Mouse (Mus musculus) forebrain, embryonic 15.5 days (tissue): Measurements from ENCODE around the gene Tex9. TPM values are rescaled to one million over a fixed set of nuclear protein-coding genes. Genes with fewer than 3 reads are reported as not detected.
"Not testable (repeated sequence)": the region's sequence is repeated elsewhere in the genome, so short reads cannot be mapped to it uniquely, and the experiment has no call there.

Experiments
- ATAC-seq: fragments of 200-750 bp; cut with Nextera tagmentation; replicated peaks from 2 replicates; pipeline ENCODE4 v1.8.0; 2017; ENCODE audit warnings: mild to moderate bottlenecking, moderate TSS enrichment, moderate library complexity
- H3K27ac ChIP-seq: fragments of 300-500 bp; sonication (generic); replicated peaks from 2 replicates; pipeline ENCODE4 v1.5.1; 2015; ENCODE audit warnings: mild to moderate bottlenecking, inconsistent platforms
- H3K27me3 ChIP-seq: fragments of 300-500 bp; sonication (generic); 2 replicates; pipeline ENCODE4 v1.6.1; 2015; ENCODE audit warnings: inconsistent platforms
- H3K36me3 ChIP-seq: fragments of 300-500 bp; sonication (generic); 2 replicates; pipeline ENCODE4 v1.6.1; 2015; ENCODE audit warnings: mild to moderate bottlenecking, inconsistent platforms
- H3K4me1 ChIP-seq: fragments of 300-500 bp; sonication (generic); 2 replicates; pipeline ENCODE4 v1.6.1; 2015; ENCODE audit warnings: inconsistent platforms
- H3K4me2 ChIP-seq: fragments of 300-500 bp; sonication (generic); replicated peaks from 2 replicates; pipeline ENCODE4 v1.6.1; 2015; ENCODE audit warnings: mild to moderate bottlenecking, inconsistent platforms
- H3K4me3 ChIP-seq: fragments of 300-500 bp; sonication (generic); 2 replicates; pipeline ENCODE4 v1.5.1; 2015; ENCODE audit warnings: mild to moderate bottlenecking, inconsistent platforms
- H3K9ac ChIP-seq: fragments of 300-500 bp; sonication (generic); replicated peaks from 2 replicates; pipeline ENCODE4 v1.6.1; 2015; ENCODE audit warnings: mild to moderate bottlenecking, inconsistent platforms
- H3K9me3 ChIP-seq: fragments of 300-500 bp; sonication (generic); 2 replicates; pipeline ENCODE4 v1.6.1; 2016; ENCODE audit warnings: inconsistent platforms
- WGBS: fragments of 180-500 bp; shearing (Covaris S2); methylation state at CpG from one replicate; pipeline ENCODE4 v1.1.7; 2015; ENCODE audit warnings: mixed read lengths; 5-methylcytosine and 5-hydroxymethylcytosine counted together
- microRNA-seq: library from miRNA; unstranded; fragments of <30 nt; microRNA quantifications from one replicate; pipeline ENCODE4, GENCODE M21; 2016
- polyA plus RNA-seq: library from polyadenylated mRNA; unstranded; fragments of >200 nt; fragmentation: Nextera tagmentation; extraction: Ambion mirVana; gene quantifications from 2 replicates; pipeline ENCODE4 v1.2.1, GENCODE M21; 2015

Gene Tex9
- polyA plus RNA-seq, 1 experiment from 2014 or later, result 39.9 TPM

GRCm38 (mm10) chr9:72401769-72402168 lies 90.2 kb downstream of the Tex9 start:
- not testable (repeated sequence) for H3K9me3 ChIP-seq, H3K27ac ChIP-seq, H3K9ac ChIP-seq, ATAC-seq, H3K36me3 ChIP-seq, H3K4me1 ChIP-seq, H3K4me3 ChIP-seq, H3K27me3 ChIP-seq, H3K4me2 ChIP-seq
- WGBS, result 73% methylated on average over 4 of the region's 4 CpGs

Small RNA genes lying within 50 kb of the gene (microRNA-seq; reads per million reads assigned to microRNA genes)
- not detected for gene Gm28010

Other genes starting within 250 kb of the Tex9 start
- gene Zfp280d, start 217.4 kb downstream of the Tex9 start, polyA plus RNA-seq, result 42.7 and 46.5 TPM in 2 replicates
- gene Mns1, start 54.2 kb downstream of the Tex9 start, polyA plus RNA-seq, result 14.1 and 15.0 TPM in 2 replicates
- 16.7 and 16.9 TPM in 2 replicates for gene Rfx7, start 40.0 kb upstream of the Tex9 start, polyA plus RNA-seq
- gene Nedd4, start 170.1 kb upstream of the Tex9 start, polyA plus RNA-seq, result 433 and 447 TPM in 2 replicates